Mouse (Mus musculus) heart, postnatal 0 days (tissue): ENCODE data around the gene Fgf4.

Source experiments
- CTCF ChIP-seq: IDR thresholded peaks from 2 replicates; pipeline ENCODE4 v1.5.1; 2016; ENCODE audit warnings: antibody characterized with exemption, control low read depth, low read depth
- EP300 ChIP-seq: IDR thresholded peaks from 2 replicates; pipeline ENCODE4 v1.6.1; 2016; ENCODE audit warnings: antibody characterized with exemption, low read depth

DNA sequence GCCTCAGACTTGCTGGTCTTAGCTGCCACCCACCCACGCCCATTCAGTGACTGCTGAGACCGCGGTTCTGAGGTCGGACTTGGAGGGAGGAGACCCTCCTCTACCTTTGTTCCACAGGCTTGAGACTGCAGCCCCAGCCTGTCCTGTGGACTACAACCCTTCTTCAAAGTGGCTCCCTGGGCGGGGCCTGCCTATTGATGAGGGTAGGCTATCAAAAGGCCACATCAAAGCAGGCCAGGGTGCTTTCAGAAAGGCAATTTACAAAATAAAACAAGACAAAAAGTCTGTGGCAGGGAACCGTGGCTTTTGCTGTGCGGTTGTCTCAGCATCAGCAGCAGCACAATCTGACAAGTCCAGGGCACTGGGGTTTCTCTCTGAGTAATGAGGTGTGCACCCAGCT, 25.3 kb upstream of the Fgf4 start:
- TF ChIP-seq EP300 (no peak), CTCF (no peak)
